Mouse (Mus musculus) left cerebral cortex, postnatal 14 days (tissue): ENCODE data around the gene Ogfod2. TPM values are rescaled to one million over a fixed set of nuclear protein-coding genes. Genes with fewer than 3 reads are reported as not detected.

ENCODE experiments used
- DNase-seq, 2 experiments: peaks; one replicate each; pipeline ENCODE4 v3.0.0; 2021 to 2022; ENCODE audit warnings: low spot score in 2 of 2, mixed read lengths in 1 of 2
- intact Hi-C: fragments of 180-260 bp; cut with DNase I; formaldehyde crosslinking; loops from one replicate; pipeline ENCODE4 v1.15.1; 2025
- total RNA-seq, 2 experiments: library from RNA; stranded (reverse); gene quantifications; 2 replicates each; pipeline ENCODE4 v1.2.3; 2021

Gene Ogfod2
- total RNA-seq, 2 experiments from 2014 or later, result 36.0 to 42.1 TPM

GRCm38 (mm10) chr5:124125093-124125492 lies 13.0 kb downstream of the Ogfod2 start:
- DNase-seq, result no peak
- intact Hi-C loops, result no loop called here

GRCm38 (mm10) chr5:124134261-124134660 lies 22.2 kb downstream of the Ogfod2 start:
- DNase-seq, result no peak
- intact Hi-C loops, result no loop called here

- no peak for DNase-seq
- intact Hi-C loops, result no loop called here
Measured at GRCm38 (mm10) chr5:124138066-124138465, 26.0 kb downstream of the Ogfod2 start.

GRCm38 (mm10) chr5:124149028-124149427 lies 36.9 kb downstream of the Ogfod2 start:
- intact Hi-C loops, result no loop called here
- DNase-seq, result no peak

GRCm38 (mm10) chr5:124150895-124151294 lies 38.8 kb downstream of the Ogfod2 start:
- intact Hi-C loops, result no loop called here
- DNase-seq, result no peak

GRCm38 (mm10) chr5:124152734-124153133 lies 40.6 kb downstream of the Ogfod2 start:
- intact Hi-C loops, result no loop called here

GRCm38 (mm10) chr5:124155943-124156342 lies 43.8 kb downstream of the Ogfod2 start:
- DNase-seq, result no peak
- intact Hi-C loops, result no loop called here

More at GRCm38 (mm10) chr5:124152734-124153133, 40.6 kb downstream of the Ogfod2 start:
- DNase-seq, result no peak

- DNase-seq, result no peak
Measured at GRCm38 (mm10) chr5:124158305-124158704, 46.2 kb downstream of the Ogfod2 start.

GRCm38 (mm10) chr5:124159453-124159852 lies 47.4 kb downstream of the Ogfod2 start:
- no peak for DNase-seq

More at GRCm38 (mm10) chr5:124158305-124158704, 46.2 kb downstream of the Ogfod2 start:
- intact Hi-C loops, result no loop called here

GRCm38 (mm10) chr5:124161831-124162230 lies 49.7 kb downstream of the Ogfod2 start:
- intact Hi-C loops, result no loop called here

More at GRCm38 (mm10) chr5:124159453-124159852, 47.4 kb downstream of the Ogfod2 start:
- intact Hi-C loops, result no loop called here

GRCm38 (mm10) chr5:124162577-124162976 lies 50.5 kb downstream of the Ogfod2 start:
- peak; percentile 72 to 87 for DNase-seq

More at GRCm38 (mm10) chr5:124161831-124162230, 49.7 kb downstream of the Ogfod2 start:
- DNase-seq, result no peak

GRCm38 (mm10) chr5:124163445-124163844 lies 51.3 kb downstream of the Ogfod2 start:
- intact Hi-C loops, result no loop called here
- no peak for DNase-seq

More at GRCm38 (mm10) chr5:124162577-124162976, 50.5 kb downstream of the Ogfod2 start:
- intact Hi-C loops, result no loop called here

Other genes with a start within 250 kb of the Ogfod2 start
- gene Hcar2, start 246.8 kb upstream of the Ogfod2 start, total RNA-seq, result not detected
- gene Hcar1, start 232.3 kb upstream of the Ogfod2 start, total RNA-seq, result 1 to 10 TPM; 1.3 to 2.0 TPM
- gene Denr, start 205.1 kb upstream of the Ogfod2 start, total RNA-seq, result 10 to 100 TPM; 65.6 to 70.7 TPM
- gene Gm43518, start 184.9 kb upstream of the Ogfod2 start, total RNA-seq, result not detected
- gene Ccdc62, start 181.6 kb upstream of the Ogfod2 start, total RNA-seq, result 1 to 10 TPM; 2.7 to 4.2 TPM
- gene Hip1r, start 138.7 kb upstream of the Ogfod2 start, total RNA-seq, result 10 to 100 TPM; 82.6 to 85.0 TPM
- 10 to 100 TPM; 51.4 to 58.3 TPM for gene Vps37b, start 80.0 kb upstream of the Ogfod2 start, total RNA-seq
- gene Abcb9, start 16.5 kb upstream of the Ogfod2 start, total RNA-seq, result 10 to 100 TPM; 57.5 to 58.4 TPM
- gene Arl6ip4, start 3.8 kb downstream of the Ogfod2 start, total RNA-seq, result 10 to 100 TPM; 48.2 to 48.5 TPM
- gene Pitpnm2, start 137.5 kb downstream of the Ogfod2 start, total RNA-seq, result 100 to 1,000 TPM; 202 to 237 TPM
- 10 to 100 TPM; 17.5 to 18.9 TPM for gene Mphosph9, start 215.7 kb downstream of the Ogfod2 start, total RNA-seq
- 10 to 100 TPM; 13.7 to 15.2 TPM for gene 2810006K23Rik, start 215.8 kb downstream of the Ogfod2 start, total RNA-seq